8 mouse cellular contexts compared by ENCODE assay signal in genomic region chr7:35235308-35235707, GRCm38 (mm10). TPM values are rescaled to one million over a fixed set of nuclear protein-coding genes. Genes with fewer than 3 reads are reported as not detected.
DNase-seq lines count a peak whose midpoint lies in the region; ATAC-seq and TF ChIP-seq lines count a peak whose summit lies in the region.

No protein-coding gene starts in this region.

- DNase-seq in A20 (ENCODE audit: low read depth, low spot score) (peak; percentile 67), adipocyte (ENCODE audit: low spot score) (peak; percentile 48)
- DNase-seq in embryo, embryonic 11 days, result peak; percentile 82
- DNase-seq in heart, embryonic 10.5 days (ENCODE audit: low spot score), result peak; percentile 87
- peak; percentile 64 for DNase-seq in kidney, adult 9 months
- DNase-seq in stomach, postnatal 0 days (ENCODE audit: low spot score), result peak; percentile 70

- WGBS in heart, embryonic 10.5 days, result 17% methylated on average over 9 of the region's 9 CpGs
- 19% methylated on average over 9 of the region's 9 CpGs for WGBS in limb, embryonic 12.5 days
- 15% methylated on average over 9 of the region's 9 CpGs for WGBS in midbrain, embryonic 15.5 days
- 15% methylated on average over 9 of the region's 9 CpGs for WGBS in stomach, postnatal 0 days

- H3K4me2 ChIP-seq in limb, embryonic 12.5 days, result peak overlapping the region; percentile 60
- peak overlapping the region; percentile 56 for H3K4me2 ChIP-seq in midbrain, embryonic 15.5 days
- peak overlapping the region; percentile 44 for H3K4me2 ChIP-seq in stomach, postnatal 0 days (replicated peaks; ENCODE audit: low read depth)

- no peaks in the 10 kb centered on the region for H3K27me3 ChIP-seq in heart, embryonic 10.5 days (ENCODE audit: insufficient read depth, poor library complexity, severe bottlenecking)
- H3K27me3 ChIP-seq in limb, embryonic 12.5 days, result no peaks in the 10 kb centered on the region
- H3K27me3 ChIP-seq in midbrain, embryonic 15.5 days (replicated peaks), result no peaks in the 10 kb centered on the region
- H3K27me3 ChIP-seq in stomach, postnatal 0 days (ENCODE audit: control insufficient read depth, insufficient read depth, low read length), result no peaks in the 10 kb centered on the region

- TF ChIP-seq CTCF in stomach, postnatal 0 days (IDR thresholded peaks at IDR 0.05; ENCODE audit: low read depth), result no peak

- H3K36me3 ChIP-seq in heart, embryonic 10.5 days, result no peaks in the 10 kb centered on the region
- no peaks in the 10 kb centered on the region for H3K36me3 ChIP-seq in limb, embryonic 12.5 days
- no peaks in the 10 kb centered on the region for H3K36me3 ChIP-seq in midbrain, embryonic 15.5 days (replicated peaks)
- no peaks in the 10 kb centered on the region for H3K36me3 ChIP-seq in stomach, postnatal 0 days (ENCODE audit: control insufficient read depth, insufficient read depth, low read length)

- H3K4me3 ChIP-seq in heart, embryonic 10.5 days, result peak overlapping the region; percentile 71
- H3K4me3 ChIP-seq in limb, embryonic 12.5 days (replicated peaks), result peak overlapping the region; percentile 52
- peak overlapping the region; percentile 63 for H3K4me3 ChIP-seq in midbrain, embryonic 15.5 days
- peak overlapping the region; percentile 24 for H3K4me3 ChIP-seq in stomach, postnatal 0 days (ENCODE audit: low read depth, low read length)

- H3K9ac ChIP-seq in limb, embryonic 12.5 days (replicated peaks), result peak overlapping the region; percentile 60
- H3K9ac ChIP-seq in midbrain, embryonic 15.5 days, result peak overlapping the region; percentile 40; the same call in 1 of the 2 replicates
- no peak overlapping the region for H3K9ac ChIP-seq in stomach, postnatal 0 days (ENCODE audit: low read length)

- H3K27ac ChIP-seq in heart, embryonic 10.5 days, result peak overlapping the region; percentile 88
- peak overlapping the region; percentile 95 for H3K27ac ChIP-seq in limb, embryonic 12.5 days
- peak overlapping the region; percentile 89 for H3K27ac ChIP-seq in midbrain, embryonic 15.5 days
- H3K27ac ChIP-seq in stomach, postnatal 0 days (replicated peaks), result peak overlapping the region; percentile 30; the same call in 1 of the 2 replicates

- no peak for TF ChIP-seq EP300 in stomach, postnatal 0 days (optimal IDR thresholded peaks at IDR 0.05)

- H3K9me3 ChIP-seq in heart, embryonic 10.5 days, result no peaks in the 10 kb centered on the region
- 0 out of 2 replicates have a peak, but pooled peaks cover 4% of the 10 kb centered on the region for H3K9me3 ChIP-seq in limb, embryonic 12.5 days
- no peaks in the 10 kb centered on the region for H3K9me3 ChIP-seq in midbrain, embryonic 15.5 days
- peaks cover 3% of the 10 kb centered on the region; the same call in 1 of the 2 replicates for H3K9me3 ChIP-seq in stomach, postnatal 0 days (ENCODE audit: control insufficient read depth, low read length)

- peaks cover 16% of the 10 kb centered on the region; the same call in 1 of the 2 replicates for H3K4me1 ChIP-seq in heart, embryonic 10.5 days
- H3K4me1 ChIP-seq in limb, embryonic 12.5 days (replicated peaks), result no peaks in the 10 kb centered on the region
- H3K4me1 ChIP-seq in midbrain, embryonic 15.5 days, result peaks cover 16% of the 10 kb centered on the region
- H3K4me1 ChIP-seq in stomach, postnatal 0 days (replicated peaks; ENCODE audit: control insufficient read depth, insufficient read depth), result no peaks in the 10 kb centered on the region

- ATAC-seq in limb, embryonic 12.5 days (ENCODE audit: insufficient number of reproducible peaks, insufficient read depth, low FRiP score, low TSS enrichment, low read depth), result no peak
- ATAC-seq in midbrain, embryonic 15.5 days (replicated peaks), result peak; percentile 84
- peak; percentile 60 for ATAC-seq in stomach, postnatal 0 days (ENCODE audit: low FRiP score, low TSS enrichment)

RNA-seq across cellular contexts. Expression of gene Lrp3, which starts 20.0 kb away (rescaled TPM):
- polyA plus RNA-seq in heart, embryonic 10.5 days (2016; fragmentation: Nextera tagmentation; extraction: Ambion mirVana), result 1.5 and 4.2 TPM in 2 replicates
- 8.1 and 9.1 TPM in 2 replicates for polyA plus RNA-seq in limb, embryonic 12.5 days (2016; fragmentation: Nextera tagmentation; extraction: Ambion mirVana)
- 31.6 and 32.2 TPM in 2 replicates for polyA plus RNA-seq in midbrain, embryonic 15.5 days (2015; fragmentation: Nextera tagmentation; extraction: Ambion mirVana)
- polyA plus RNA-seq in stomach, postnatal 0 days (2015; fragmentation: Nextera tagmentation; extraction: Ambion mirVana), result 1.6 and 2.6 TPM in 2 replicates

RNA-seq across cellular contexts. Expression of gene Slc7a10, which starts 49.1 kb away (rescaled TPM):
- 0.14 and 0.49 TPM in 2 replicates for polyA plus RNA-seq in heart, embryonic 10.5 days (2016; fragmentation: Nextera tagmentation; extraction: Ambion mirVana)
- 0.38 and 0.64 TPM in 2 replicates for polyA plus RNA-seq in limb, embryonic 12.5 days (2016; fragmentation: Nextera tagmentation; extraction: Ambion mirVana)
- 9.7 and 12.2 TPM in 2 replicates for polyA plus RNA-seq in midbrain, embryonic 15.5 days (2015; fragmentation: Nextera tagmentation; extraction: Ambion mirVana)
- polyA plus RNA-seq in stomach, postnatal 0 days (2015; fragmentation: Nextera tagmentation; extraction: Ambion mirVana), result 0.82 and 0.98 TPM in 2 replicates

Comparison
In these comparisons a context has a peak if more than half of its experiments do, and no peak if none do; other contexts are left out.
1. H3K27ac ChIP-seq: peak in every context shown above with its lines; median percentile 95 in limb, embryonic 12.5 days; 89 in midbrain, embryonic 15.5 days; 88 in heart, embryonic 10.5 days; 30 in stomach, postnatal 0 days.